Comparison of ENCODE assay signal across 25 mouse cellular contexts in genomic region chr12:17273841-17274240, GRCm38 (mm10). TPM values are rescaled to one million over a fixed set of nuclear protein-coding genes. Genes with fewer than 3 reads are reported as not detected.
DNase-seq lines count a peak whose midpoint lies in the region; ATAC-seq and TF ChIP-seq lines count a peak whose summit lies in the region.
"Had no signal": no experiment of that assay in that cellular context is flagged by ENCODE, and none has a peak within 500 bp of the region (broad histone marks: within the 10 kb centered on the region; RNA-seq: fewer than 3 reads in every experiment).

No protein-coding gene starts in this region.

- H3K4me1 ChIP-seq in E14TG2a.4 (replicated peaks; ENCODE audit: low read depth, low read length), result peaks cover 67% of the 10 kb centered on the region
- H3K4me1 ChIP-seq in hindbrain, embryonic 11.5 days (replicated peaks; ENCODE audit: control insufficient read depth, insufficient read depth, low read length), result no peaks in the 10 kb centered on the region

- H3K9me3 ChIP-seq in E14TG2a.4 (ENCODE audit: low read length), result no peaks in the 10 kb centered on the region
- no peaks in the 10 kb centered on the region for H3K9me3 ChIP-seq in hindbrain, embryonic 11.5 days (ENCODE audit: control insufficient read depth, low read length)
- H3K9me3 ChIP-seq: embryonic facial prominence, embryonic 10.5 days; embryonic facial prominence, embryonic 12.5 days; forebrain, embryonic 13.5 days; forebrain, embryonic 15.5 days; G1E had no signal

- DNase-seq in ES-CJ7 (ENCODE audit: low read depth, low spot score) (peak; percentile 55), R1 (ENCODE audit: low read depth, low spot score) (peak; percentile 69)
- DNase-seq in gastrocnemius, adult 18-20 months (ENCODE audit: low spot score), result no peak
- DNase-seq in frontal cortex, postnatal 14 days (ENCODE audit: low spot score in 2 of 2), result no peak
- no peak for DNase-seq in hindbrain, embryonic 11.5 days (ENCODE audit: low spot score)
- DNase-seq: adrenal gland, adult 8-10 months; adrenal gland, postnatal 14 days; adrenal gland, postnatal 36 days; B cell, adult 2 months; cerebellum, adult 11-12 months; cerebellum, adult 2 months; cerebellum, adult 9-10 months; cerebellum, postnatal 10 days; cerebellum, postnatal 25 days; forebrain, postnatal 0 days had no signal

- H3K9ac ChIP-seq in hindbrain, embryonic 11.5 days (ENCODE audit: low read depth, low read length), result no peak overlapping the region
- H3K9ac ChIP-seq: embryonic facial prominence, embryonic 12.5 days; forebrain, embryonic 13.5 days; forebrain, embryonic 15.5 days; forebrain, postnatal 0 days had no signal

- no peak overlapping the region for H3K27ac ChIP-seq in hindbrain, embryonic 11.5 days (ENCODE audit: low read depth, low read length)
- H3K27ac ChIP-seq: embryonic facial prominence, embryonic 10.5 days; embryonic facial prominence, embryonic 12.5 days; forebrain, embryonic 13.5 days; forebrain, embryonic 15.5 days had no signal

- WGBS in hindbrain, embryonic 11.5 days, result 72% methylated on average over 7 of the region's 7 CpGs

- no peak for ATAC-seq in hindbrain, embryonic 11.5 days (ENCODE audit: low FRiP score)
- ATAC-seq: activated CD4-positive, CD25-positive, alpha-beta regulatory T cell, adult 4 months; CD4-positive, CD25-positive, alpha-beta regulatory T cell, adult 4 months; forebrain, embryonic 13.5 days; forebrain, embryonic 15.5 days; forebrain, postnatal 0 days; Patski had no signal

- H3K4me3 ChIP-seq in E14TG2a.4 (replicated peaks; ENCODE audit: low read length), result peak overlapping the region; percentile 39; the same call in 1 of the 2 replicates
- no peak overlapping the region for H3K4me3 ChIP-seq in hindbrain, embryonic 11.5 days (ENCODE audit: low read depth, low read length)
- H3K4me3 ChIP-seq: embryonic facial prominence, embryonic 10.5 days; embryonic facial prominence, embryonic 12.5 days; forebrain, embryonic 13.5 days; forebrain, embryonic 15.5 days had no signal

- H3K36me3 ChIP-seq in E14TG2a.4 (ENCODE audit: insufficient read depth, low read length), result peaks cover 99% of the 10 kb centered on the region
- H3K36me3 ChIP-seq in hindbrain, embryonic 11.5 days (ENCODE audit: control insufficient read depth, insufficient read depth, low read length), result peaks cover 17% of the 10 kb centered on the region

- TF ChIP-seq CTCF in E14TG2a.4 (conservative IDR thresholded peaks at IDR 0.05; ENCODE audit: low read length), result no peak

- H3K27me3 ChIP-seq in E14TG2a.4 (ENCODE audit: insufficient read depth, low read length), result no peaks in the 10 kb centered on the region
- H3K27me3 ChIP-seq in hindbrain, embryonic 11.5 days (ENCODE audit: control insufficient read depth, insufficient read depth, low read length), result no peaks in the 10 kb centered on the region
- H3K27me3 ChIP-seq: CH12.LX; embryonic facial prominence, embryonic 12.5 days; forebrain, embryonic 13.5 days; forebrain, embryonic 15.5 days; Patski had no signal

- no peak overlapping the region for H3K4me2 ChIP-seq in hindbrain, embryonic 11.5 days (replicated peaks; ENCODE audit: low read depth, low read length)
- H3K4me2 ChIP-seq: embryonic facial prominence, embryonic 12.5 days; forebrain, embryonic 13.5 days; forebrain, embryonic 15.5 days had no signal

RNA-seq across cellular contexts. Expression of gene Pdia6, which starts 7.5 kb away (rescaled TPM):
- total RNA-seq in gastrocnemius, adult 18-20 months (2021), result 10 to 100 TPM; 33.3 to 42.8 TPM
- polyA plus RNA-seq in hindbrain, embryonic 11.5 days (2014; fragmentation: Nextera tagmentation; extraction: Ambion mirVana), result 545 and 570 TPM in 2 replicates

RNA-seq across cellular contexts. Expression of gene Atp6v1c2, which starts 55.3 kb away (rescaled TPM):
- not detected for total RNA-seq in gastrocnemius, adult 18-20 months (2021)
- 0.43 and 1.0 TPM in 2 replicates for polyA plus RNA-seq in hindbrain, embryonic 11.5 days (2014; fragmentation: Nextera tagmentation; extraction: Ambion mirVana)
- polyA plus RNA-seq: CD4-positive, CD25-positive, alpha-beta regulatory T cell, adult 4 months; G1E; Patski had no signal

Comparison
In these comparisons a context has a peak if more than half of its experiments do, and no peak if none do; other contexts are left out.
1. DNase-seq: peak in ES-CJ7 (single experiment) and R1 (single experiment); none in gastrocnemius, adult 18-20 months (single experiment), frontal cortex, postnatal 14 days (0 of 2) and hindbrain, embryonic 11.5 days (single experiment).